Mouse (Mus musculus) MEL-GATA-1-ER (cell line): ENCODE results near the gene Aqp9.

ENCODE experiments used
- DNase-seq: peaks from one replicate; pipeline ENCODE4 v3.0.0-alpha.2; 2012; ENCODE audit warnings: low read depth; ENCODE audit errors: extremely low read depth

Gene Aqp9

GRCm38 (mm10) chr9:71167473-71168215 lies 838 bp downstream of the Aqp9 start:
- DNase-seq, result no peak

GRCm38 (mm10) chr9:71166871-71167465 lies 1.5 kb downstream of the Aqp9 start:
- DNase-seq, result peak; percentile 82

GRCm38 (mm10) chr9:71166019-71166705 lies 2.3 kb downstream of the Aqp9 start:
- DNase-seq, result peak; percentile 95

GRCm38 (mm10) chr9:71165510-71165909 lies 3.0 kb downstream of the Aqp9 start:
- DNase-seq, result no peak

- peak; percentile 75 for DNase-seq
Observed at GRCm38 (mm10) chr9:71165061-71165460, 3.4 kb downstream of the Aqp9 start.

GRCm38 (mm10) chr9:71164353-71164752 lies 4.1 kb downstream of the Aqp9 start:
- DNase-seq, result no peak

- DNase-seq, result no peak
Observed at GRCm38 (mm10) chr9:71162858-71163740, 5.4 kb downstream of the Aqp9 start.

GRCm38 (mm10) chr9:71162131-71162857 lies 6.2 kb downstream of the Aqp9 start:
- no peak for DNase-seq

GRCm38 (mm10) chr9:71160849-71161711 lies 7.4 kb downstream of the Aqp9 start:
- DNase-seq, result no peak

- DNase-seq, result no peak
Observed at GRCm38 (mm10) chr9:71159686-71160085, 8.8 kb downstream of the Aqp9 start.

GRCm38 (mm10) chr9:71159060-71159626 lies 9.3 kb downstream of the Aqp9 start:
- DNase-seq, result no peak

GRCm38 (mm10) chr9:71157921-71158646 lies 10.4 kb downstream of the Aqp9 start:
- peak; percentile 95 for DNase-seq

GRCm38 (mm10) chr9:71156447-71157035 lies 11.9 kb downstream of the Aqp9 start:
- DNase-seq, result peak; percentile 87

- DNase-seq, result no peak
Observed at GRCm38 (mm10) chr9:71155399-71156005, 13.0 kb downstream of the Aqp9 start.

- no peak for DNase-seq
Observed at GRCm38 (mm10) chr9:71151386-71151785, 17.1 kb downstream of the Aqp9 start.

- DNase-seq, result no peak
Observed at GRCm38 (mm10) chr9:71150175-71150574, 18.3 kb downstream of the Aqp9 start.

- DNase-seq, result no peak
Observed at GRCm38 (mm10) chr9:71148890-71149289, 19.6 kb downstream of the Aqp9 start.

GRCm38 (mm10) chr9:71146210-71146609 lies 22.3 kb downstream of the Aqp9 start:
- DNase-seq, result no peak
